Mouse (Mus musculus) liver, embryonic 14.5 days (tissue): ENCODE results near the gene Gpr55.

Source experiments
- CTCF ChIP-seq: IDR thresholded peaks from 2 replicates; pipeline ENCODE4 v1.5.1; 2016; ENCODE audit warnings: antibody characterized with exemption, low read depth, control low read depth
- EP300 ChIP-seq: IDR thresholded peaks from 2 replicates; pipeline ENCODE4 v1.6.1; 2016; ENCODE audit warnings: antibody characterized with exemption, low read depth

DNA sequence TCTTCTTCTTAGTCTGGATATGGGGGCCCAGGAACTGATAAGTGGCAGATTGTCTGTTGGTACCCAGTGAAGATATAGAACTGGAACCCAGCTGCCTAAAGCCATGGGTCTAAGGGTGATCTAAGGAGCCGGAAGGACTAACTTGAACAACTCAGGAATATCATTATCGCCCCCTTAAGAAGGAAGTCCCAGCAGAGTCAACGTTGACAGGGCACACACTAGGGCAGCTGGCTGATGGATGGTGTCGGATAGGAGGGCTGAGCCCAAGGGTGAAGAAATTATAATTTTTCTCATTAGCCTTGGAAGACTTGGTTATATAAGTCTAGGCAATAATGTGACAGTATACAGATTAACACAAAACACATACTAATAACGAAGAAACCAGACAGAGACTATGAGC lies 64.7 kb downstream of the Gpr55 start:
- TF ChIP-seq CTCF (no peak), EP300 (no peak)
